ENCODE assay signal across 17 mouse cellular contexts in genomic region chr7:73479506-73479905, GRCm38 (mm10).
DNase-seq lines count a peak whose midpoint lies in the region; ATAC-seq and TF ChIP-seq lines count a peak whose summit lies in the region.
"Had no signal": no experiment of that assay in that cellular context is flagged by ENCODE, and none has a peak within 500 bp of the region (broad histone marks: within the 10 kb centered on the region; RNA-seq: fewer than 3 reads in every experiment).

No protein-coding gene starts in this region.

- TF ChIP-seq EP300 in lung, postnatal 0 days (IDR thresholded peaks at IDR 0.05) = no peak
- no peak for TF ChIP-seq EP300 in stomach, postnatal 0 days (optimal IDR thresholded peaks at IDR 0.05)

- H3K9me3 ChIP-seq in forebrain, postnatal 0 days (ENCODE audit: low read length) = no peaks in the 10 kb centered on the region
- no peaks in the 10 kb centered on the region for H3K9me3 ChIP-seq in forebrain, embryonic 10.5 days
- no peaks in the 10 kb centered on the region for H3K9me3 ChIP-seq in lung, postnatal 0 days (ENCODE audit: low read length)
- H3K9me3 ChIP-seq in stomach, postnatal 0 days (ENCODE audit: control insufficient read depth, low read length) = no peaks in the 10 kb centered on the region
- H3K9me3 ChIP-seq: forebrain, embryonic 12.5 days had no signal

- no peak overlapping the region for H3K9ac ChIP-seq in forebrain, postnatal 0 days
- no peak overlapping the region for H3K9ac ChIP-seq in lung, postnatal 0 days (replicated peaks; ENCODE audit: low read depth)
- no peak overlapping the region for H3K9ac ChIP-seq in stomach, postnatal 0 days (ENCODE audit: low read length)
- H3K9ac ChIP-seq: forebrain, embryonic 12.5 days had no signal

- ATAC-seq in forebrain, postnatal 0 days = no peak
- no peak for ATAC-seq in lung, postnatal 0 days
- peak; percentile 65; the same call in 1 of the 2 replicates for ATAC-seq in stomach, postnatal 0 days (ENCODE audit: low FRiP score, low TSS enrichment)
- ATAC-seq: Patski had no signal

- peaks cover 73% of the 10 kb centered on the region for H3K36me3 ChIP-seq in forebrain, postnatal 0 days (ENCODE audit: insufficient read depth)
- peaks cover 99% of the 10 kb centered on the region for H3K36me3 ChIP-seq in forebrain, embryonic 10.5 days (replicated peaks)
- peaks cover 53% of the 10 kb centered on the region for H3K36me3 ChIP-seq in lung, postnatal 0 days (ENCODE audit: insufficient read depth, low read length)
- H3K36me3 ChIP-seq in stomach, postnatal 0 days (ENCODE audit: control insufficient read depth, insufficient read depth, low read length) = peaks cover 35% of the 10 kb centered on the region

- H3K27ac ChIP-seq in forebrain, postnatal 0 days (ENCODE audit: low read depth, low read length) = 0 out of 2 replicates have a peak overlapping the region, but pooled peaks have one; percentile 35
- H3K27ac ChIP-seq in forebrain, embryonic 10.5 days = no peak overlapping the region
- no peak overlapping the region for H3K27ac ChIP-seq in lung, postnatal 0 days (ENCODE audit: low read length)
- H3K27ac ChIP-seq in stomach, postnatal 0 days (replicated peaks) = no peak overlapping the region
- H3K27ac ChIP-seq: forebrain, embryonic 12.5 days; macrophage had no signal

- TF ChIP-seq CTCF in forebrain, postnatal 0 days (IDR thresholded peaks at IDR 0.05; ENCODE audit: low read depth) = no peak
- no peak for TF ChIP-seq CTCF in lung, postnatal 0 days (IDR thresholded peaks at IDR 0.05)
- no peak for TF ChIP-seq CTCF in stomach, postnatal 0 days (IDR thresholded peaks at IDR 0.05; ENCODE audit: low read depth)

- H3K4me1 ChIP-seq in forebrain, postnatal 0 days (ENCODE audit: insufficient read depth) = no peaks in the 10 kb centered on the region
- no peaks in the 10 kb centered on the region for H3K4me1 ChIP-seq in forebrain, embryonic 10.5 days
- H3K4me1 ChIP-seq in lung, postnatal 0 days (ENCODE audit: insufficient read depth, low read depth, low read length) = no peaks in the 10 kb centered on the region
- no peaks in the 10 kb centered on the region for H3K4me1 ChIP-seq in stomach, postnatal 0 days (replicated peaks; ENCODE audit: control insufficient read depth, insufficient read depth)
- H3K4me1 ChIP-seq: forebrain, embryonic 12.5 days had no signal

- H3K4me2 ChIP-seq in forebrain, postnatal 0 days (ENCODE audit: low read depth) = no peak overlapping the region
- no peak overlapping the region for H3K4me2 ChIP-seq in lung, postnatal 0 days (replicated peaks; ENCODE audit: low read depth, low read length)
- H3K4me2 ChIP-seq in stomach, postnatal 0 days (replicated peaks; ENCODE audit: low read depth) = no peak overlapping the region
- H3K4me2 ChIP-seq: forebrain, embryonic 12.5 days had no signal

- H3K27me3 ChIP-seq in forebrain, postnatal 0 days (ENCODE audit: insufficient read depth, low read length) = no peaks in the 10 kb centered on the region
- no peaks in the 10 kb centered on the region for H3K27me3 ChIP-seq in forebrain, embryonic 10.5 days (ENCODE audit: poor library complexity, severe bottlenecking)
- no peaks in the 10 kb centered on the region for H3K27me3 ChIP-seq in lung, postnatal 0 days (replicated peaks; ENCODE audit: insufficient read depth, low read length)
- H3K27me3 ChIP-seq in stomach, postnatal 0 days (ENCODE audit: control insufficient read depth, insufficient read depth, low read length) = no peaks in the 10 kb centered on the region
- H3K27me3 ChIP-seq: forebrain, embryonic 12.5 days; Patski had no signal

- WGBS in forebrain, postnatal 0 days = 83% methylated on average over 3 of the region's 3 CpGs
- WGBS in forebrain, embryonic 10.5 days = 81% methylated on average over 3 of the region's 3 CpGs
- WGBS in lung, postnatal 0 days = 55% methylated on average over 3 of the region's 3 CpGs
- 44% methylated on average over 3 of the region's 3 CpGs for WGBS in stomach, postnatal 0 days

- no peak for DNase-seq in forebrain, postnatal 0 days
- DNase-seq in forebrain, embryonic 10.5 days (ENCODE audit: extremely low spot score, low spot score) = no peak
- DNase-seq in lung, postnatal 0 days (ENCODE audit: low spot score) = peak; percentile 11
- DNase-seq in lung, postnatal 25 days (ENCODE audit: low spot score) = no peak
- no peak for DNase-seq in stomach, postnatal 0 days (ENCODE audit: low spot score)
- no peak for DNase-seq in urinary bladder, postnatal 4 days (ENCODE audit: low spot score in 2 of 2)
- no peak for DNase-seq in spleen, postnatal 14 days (ENCODE audit: low spot score in 2 of 2)
- DNase-seq in frontal cortex, postnatal 25 days (ENCODE audit: low spot score in 2 of 2) = no peak
- DNase-seq: cerebellum, postnatal 10 days; kidney, adult 9 months; kidney, postnatal 4 days; lung, adult 2 months; midbrain, embryonic 14.5 days had no signal

- no peak overlapping the region for H3K4me3 ChIP-seq in forebrain, postnatal 0 days (ENCODE audit: low read depth, low read length)
- no peak overlapping the region for H3K4me3 ChIP-seq in forebrain, embryonic 10.5 days
- H3K4me3 ChIP-seq in lung, postnatal 0 days (ENCODE audit: low read depth, low read length) = no peak overlapping the region
- H3K4me3 ChIP-seq in stomach, postnatal 0 days (ENCODE audit: low read depth, low read length) = no peak overlapping the region
- H3K4me3 ChIP-seq: forebrain, embryonic 12.5 days; myocyte had no signal
